Mouse (Mus musculus) heart, embryonic 12.5 days (tissue): ENCODE results near the gene Kcnj5. TPM values are rescaled to one million over a fixed set of nuclear protein-coding genes. Genes with fewer than 3 reads are reported as not detected.

ENCODE experiments used
- ATAC-seq: fragments of 200-750 bp; cut with Nextera tagmentation; 2 replicates; pipeline ENCODE4 v1.8.0; 2017; ENCODE audit warnings: moderate TSS enrichment, moderate library complexity; ENCODE audit not compliant: insufficient number of reproducible peaks, low FRiP score
- H3K27ac ChIP-seq: fragments of 300-500 bp; sonication (generic); 2 replicates; pipeline ENCODE4 v1.5.1; 2016; ENCODE audit warnings: mild to moderate bottlenecking, moderate library complexity; ENCODE audit not compliant: poor library complexity, severe bottlenecking
- H3K27me3 ChIP-seq: fragments of 300-500 bp; sonication (generic); replicated peaks from 2 replicates; pipeline ENCODE4 v1.6.1; 2016; ENCODE audit warnings: mild to moderate bottlenecking, moderate library complexity
- H3K36me3 ChIP-seq: fragments of 300-500 bp; sonication (generic); 2 replicates; pipeline ENCODE4 v1.6.1; 2016; ENCODE audit warnings: mild to moderate bottlenecking, moderate library complexity
- H3K4me1 ChIP-seq: fragments of 300-500 bp; sonication (generic); replicated peaks from 2 replicates; pipeline ENCODE4 v1.6.1; 2016; ENCODE audit warnings: mild to moderate bottlenecking
- H3K4me2 ChIP-seq: fragments of 300-500 bp; sonication (generic); 2 replicates; pipeline ENCODE4 v1.6.1; 2016; ENCODE audit warnings: mild to moderate bottlenecking, moderate library complexity
- H3K4me3 ChIP-seq: fragments of 300-500 bp; sonication (generic); 2 replicates; pipeline ENCODE4 v1.5.1; 2016; ENCODE audit warnings: mild to moderate bottlenecking
- H3K9ac ChIP-seq: fragments of 300-500 bp; sonication (generic); 2 replicates; pipeline ENCODE4 v1.6.1; 2016; ENCODE audit warnings: mild to moderate bottlenecking, moderate library complexity
- H3K9me3 ChIP-seq: fragments of 300-500 bp; sonication (generic); replicated peaks from 2 replicates; pipeline ENCODE4 v1.6.1; 2016; ENCODE audit warnings: mild to moderate bottlenecking, moderate library complexity
- WGBS: fragments of 180-500 bp; shearing (Covaris S2); methylation state at CpG from one replicate; pipeline ENCODE4 v1.1.7; 2016; 5-methylcytosine and 5-hydroxymethylcytosine counted together
- polyA plus RNA-seq: library from polyadenylated mRNA; unstranded; fragments of >200 nt; fragmentation: Nextera tagmentation; extraction: Ambion mirVana; gene quantifications from 2 replicates; pipeline ENCODE4 v1.2.1, GENCODE M21; 2016

Kcnj5 gene
- polyA plus RNA-seq, 1 experiment from 2014 or later, result 29.4 TPM

DNA sequence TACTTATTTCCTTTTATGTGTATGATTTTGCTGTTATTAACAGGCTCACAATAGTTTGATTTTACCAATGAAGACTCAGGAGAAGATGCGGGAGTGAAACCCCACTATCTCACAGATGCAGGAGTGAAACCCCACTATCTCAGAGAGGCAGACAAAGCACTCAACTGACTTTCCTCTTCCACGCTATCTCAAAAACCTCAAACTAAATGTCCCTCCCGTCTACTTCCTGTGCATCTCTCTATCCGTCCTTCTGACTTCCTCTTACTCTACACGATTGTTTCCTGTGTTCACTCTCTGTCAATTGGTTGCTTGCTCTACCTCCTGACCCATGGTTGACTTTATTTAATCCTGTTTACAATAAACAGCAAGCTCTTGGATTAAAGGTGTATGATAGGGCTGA is 63.7 kb downstream of the Kcnj5 start:
- Histone ChIP-seq H3K36me3 (no peaks in the 10 kb centered on the region), H3K27ac (no peak overlapping the region), H3K4me2 (no peak overlapping the region), H3K9me3 (no peaks in the 10 kb centered on the region), H3K4me3 (no peak overlapping the region), H3K27me3 (no peaks in the 10 kb centered on the region), H3K9ac (no peak overlapping the region), H3K4me1 (peaks cover 5% of the 10 kb centered on the region; the same call in 1 of the 2 replicates)
- WGBS, result 50% methylated on average over 5 of the region's 5 CpGs
- no peak for ATAC-seq

DNA sequence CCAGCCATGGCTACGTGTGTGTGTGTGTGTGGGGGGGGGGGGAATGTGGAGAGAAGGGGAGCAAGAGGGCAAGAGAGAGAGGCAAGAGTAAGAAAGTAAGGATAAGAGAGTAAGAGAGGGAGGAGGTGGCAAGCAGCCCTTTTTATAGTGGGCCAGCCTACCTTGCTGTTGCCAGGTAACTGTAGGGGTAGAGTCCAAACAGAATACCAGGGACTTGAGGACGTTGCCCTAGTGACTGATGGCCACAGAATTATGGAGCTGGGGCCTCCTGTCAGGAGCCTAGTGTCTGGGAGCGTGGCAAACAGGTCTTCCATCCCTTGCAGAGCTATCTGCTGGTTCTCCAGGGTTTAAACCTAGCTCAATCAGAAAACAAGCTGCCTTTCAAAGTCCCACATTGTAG is 64.4 kb downstream of the Kcnj5 start:
- Histone ChIP-seq H3K9me3 (no peaks in the 10 kb centered on the region), H3K4me2 (no peak overlapping the region), H3K9ac (no peak overlapping the region), H3K4me1 (peaks cover 5% of the 10 kb centered on the region; the same call in 1 of the 2 replicates), H3K4me3 (no peak overlapping the region), H3K27ac (no peak overlapping the region), H3K36me3 (no peaks in the 10 kb centered on the region), H3K27me3 (no peaks in the 10 kb centered on the region)
- 57% methylated on average over 3 of the region's 3 CpGs for WGBS
- no peak for ATAC-seq

DNA sequence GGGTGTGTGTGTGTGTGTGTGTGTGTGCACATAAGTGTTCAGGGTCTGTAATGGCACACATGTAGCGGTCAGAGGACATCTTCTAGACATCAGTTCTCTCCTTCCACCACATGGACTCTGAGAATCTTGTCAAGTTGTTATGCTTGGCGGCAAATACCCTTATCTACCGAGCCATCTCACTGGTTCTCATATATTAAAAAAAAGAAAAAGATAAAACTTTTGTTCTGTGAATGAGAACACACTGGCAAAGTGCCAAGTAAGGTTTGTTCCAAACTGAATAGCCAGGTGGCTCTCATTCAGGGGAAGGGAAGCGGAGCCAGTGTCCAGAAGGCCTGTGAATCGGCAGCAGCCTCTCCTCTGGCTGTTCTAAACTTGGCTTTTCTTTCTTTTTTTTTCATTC is 66.1 kb downstream of the Kcnj5 start:
- no peaks in the 10 kb centered on the region for H3K27me3 ChIP-seq
- peaks cover 5% of the 10 kb centered on the region; the same call in 1 of the 2 replicates for H3K4me1 ChIP-seq
- H3K27ac ChIP-seq, result no peak overlapping the region
- no peak for ATAC-seq
- no peaks in the 10 kb centered on the region for H3K9me3 ChIP-seq
- H3K4me3 ChIP-seq, result no peak overlapping the region
- no peak overlapping the region for H3K9ac ChIP-seq
- H3K36me3 ChIP-seq, result no peaks in the 10 kb centered on the region
- 89% methylated on average over 5 of the region's 5 CpGs for WGBS
- no peak overlapping the region for H3K4me2 ChIP-seq

DNA sequence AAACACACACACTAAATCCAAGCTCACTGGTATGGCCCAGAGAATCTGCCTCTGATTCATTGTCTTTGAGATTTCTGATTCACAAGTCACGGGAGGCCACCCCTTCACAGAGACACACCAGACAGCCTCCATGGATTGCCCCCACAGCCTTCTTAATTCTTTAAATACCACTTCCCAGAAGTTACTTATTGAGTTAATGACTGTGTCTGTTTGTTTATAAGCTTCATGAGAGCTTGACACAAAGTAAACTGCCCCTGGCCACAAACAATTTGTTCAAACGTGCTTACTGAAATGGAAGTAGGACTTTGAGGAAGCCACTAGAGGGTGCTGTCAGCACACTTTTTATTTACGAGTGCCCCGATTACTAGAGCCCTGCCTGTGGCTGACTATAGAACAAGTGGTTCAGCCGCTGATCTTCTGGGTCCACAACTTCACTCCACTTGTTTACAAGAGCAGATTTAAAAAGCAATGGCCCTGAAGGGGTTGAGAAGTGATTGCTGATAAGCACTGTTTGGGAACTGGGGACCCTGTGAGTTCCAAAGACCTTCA is 72.2 kb downstream of the Kcnj5 start:
- H3K27ac ChIP-seq, result no peak overlapping the region
- no peaks in the 10 kb centered on the region for H3K36me3 ChIP-seq
- no peaks in the 10 kb centered on the region for H3K27me3 ChIP-seq
- 15% methylated on average over 5 of the region's 5 CpGs for WGBS
- no peak overlapping the region for H3K9ac ChIP-seq
- H3K9me3 ChIP-seq, result no peaks in the 10 kb centered on the region
- ATAC-seq, result peak; percentile 42; the same call in 1 of the 2 replicates
- no peak overlapping the region for H3K4me3 ChIP-seq
- H3K4me1 ChIP-seq, result no peaks in the 10 kb centered on the region
- no peak overlapping the region for H3K4me2 ChIP-seq

Other genes with a start within 250 kb of the Kcnj5 start
- 2.9 and 3.5 TPM in 2 replicates for gene Arhgap32, start 228.2 kb downstream of the Kcnj5 start, polyA plus RNA-seq
- not detected in 2 replicates for gene Kcnj1, start 28.1 kb upstream of the Kcnj5 start, polyA plus RNA-seq
- gene Fli1, start 198.5 kb upstream of the Kcnj5 start, polyA plus RNA-seq, result 20.1 and 20.2 TPM in 2 replicates